Mouse (Mus musculus) embryonic facial prominence, embryonic 15.5 days (tissue): ENCODE measurements around the gene Sox2. TPM values are rescaled to one million over a fixed set of nuclear protein-coding genes. Genes with fewer than 3 reads are reported as not detected.
A peak's percentile ranks its signal among the peaks of the same experiment; 100 is the strongest.

Source experiments
- ATAC-seq: fragments of 200-750 bp; cut with Nextera tagmentation; 2 replicates; pipeline ENCODE4 v1.8.0; 2017; ENCODE audit warnings: low read depth, moderate TSS enrichment; ENCODE audit not compliant: insufficient number of reproducible peaks, low FRiP score, low TSS enrichment
- H3K27ac ChIP-seq: fragments of 300-500 bp; sonication (generic); replicated peaks from 2 replicates; pipeline ENCODE4 v1.5.1; 2015; ENCODE audit warnings: mild to moderate bottlenecking, inconsistent platforms
- H3K27me3 ChIP-seq: fragments of 300-500 bp; sonication (generic); 2 replicates; pipeline ENCODE4 v1.6.1; 2015; ENCODE audit warnings: inconsistent platforms
- H3K36me3 ChIP-seq: fragments of 300-500 bp; sonication (generic); 2 replicates; pipeline ENCODE4 v1.6.1; 2015; ENCODE audit warnings: mild to moderate bottlenecking, inconsistent platforms
- H3K4me1 ChIP-seq: fragments of 300-500 bp; sonication (generic); 2 replicates; pipeline ENCODE4 v1.6.1; 2015; ENCODE audit warnings: inconsistent platforms
- H3K4me2 ChIP-seq: fragments of 300-500 bp; sonication (generic); replicated peaks from 2 replicates; pipeline ENCODE4 v1.6.1; 2015; ENCODE audit warnings: mild to moderate bottlenecking, inconsistent platforms
- H3K4me3 ChIP-seq: fragments of 300-500 bp; sonication (generic); replicated peaks from 2 replicates; pipeline ENCODE4 v1.5.1; 2015; ENCODE audit warnings: mild to moderate bottlenecking, inconsistent platforms
- H3K9ac ChIP-seq: fragments of 300-500 bp; sonication (generic); 2 replicates; pipeline ENCODE4 v1.6.1; 2015; ENCODE audit warnings: inconsistent platforms
- H3K9me3 ChIP-seq: fragments of 300-500 bp; sonication (generic); replicated peaks from 2 replicates; pipeline ENCODE4 v1.6.1; 2016; ENCODE audit warnings: inconsistent platforms
- WGBS: fragments of 180-500 bp; shearing (Covaris S2); methylation state at CpG from one replicate; pipeline ENCODE4 v1.1.7; 2015; 5-methylcytosine and 5-hydroxymethylcytosine counted together
- polyA plus RNA-seq: library from polyadenylated mRNA; unstranded; fragments of >200 nt; fragmentation: Nextera tagmentation; extraction: Ambion mirVana; gene quantifications from 2 replicates; pipeline ENCODE4 v1.2.1, GENCODE M21; 2015

Gene Sox2
- polyA plus RNA-seq, 1 experiment from 2014 or later = 6.5 TPM

- H3K4me2 ChIP-seq = no peak overlapping the region
Measured at GRCm38 (mm10) chr3:34637481-34637880, 12.7 kb upstream of the Sox2 start.

GRCm38 (mm10) chr3:34637926-34638325 lies 12.3 kb upstream of the Sox2 start:
- H3K27ac ChIP-seq = no peak overlapping the region
- H3K36me3 ChIP-seq = no peaks in the 10 kb centered on the region
- H3K4me2 ChIP-seq = no peak overlapping the region
- H3K27me3 ChIP-seq = peaks cover 68% of the 10 kb centered on the region
- ATAC-seq = no peak
- peak overlapping the region; percentile 12; the same call in 1 of the 2 replicates for H3K4me3 ChIP-seq
- WGBS = 19% methylated on average over 5 of the region's 5 CpGs
- no peak overlapping the region for H3K9ac ChIP-seq
- peaks cover 22% of the 10 kb centered on the region for H3K4me1 ChIP-seq
- H3K9me3 ChIP-seq = no peaks in the 10 kb centered on the region

More at GRCm38 (mm10) chr3:34637481-34637880, 12.7 kb upstream of the Sox2 start:
- no peak overlapping the region for H3K9ac ChIP-seq
- ATAC-seq = no peak
- H3K9me3 ChIP-seq = no peaks in the 10 kb centered on the region
- WGBS = 27% methylated on average over 5 of the region's 5 CpGs
- H3K27me3 ChIP-seq = peaks cover 64% of the 10 kb centered on the region
- H3K4me3 ChIP-seq = no peak overlapping the region
- H3K36me3 ChIP-seq = no peaks in the 10 kb centered on the region
- no peak overlapping the region for H3K27ac ChIP-seq
- H3K4me1 ChIP-seq = peaks cover 19% of the 10 kb centered on the region

GRCm38 (mm10) chr3:34638344-34638743 lies 11.9 kb upstream of the Sox2 start:
- Histone ChIP-seq H3K4me3 (peak overlapping the region; percentile 12), H3K27ac (no peak overlapping the region), H3K4me2 (0 out of 2 replicates have a peak overlapping the region, but pooled peaks have one; percentile 17), H3K4me1 (peaks cover 22% of the 10 kb centered on the region), H3K9me3 (no peaks in the 10 kb centered on the region), H3K27me3 (peaks cover 72% of the 10 kb centered on the region), H3K9ac (no peak overlapping the region), H3K36me3 (no peaks in the 10 kb centered on the region)
- WGBS = 6% methylated on average over 13 of the region's 13 CpGs
- no peak for ATAC-seq

DNA sequence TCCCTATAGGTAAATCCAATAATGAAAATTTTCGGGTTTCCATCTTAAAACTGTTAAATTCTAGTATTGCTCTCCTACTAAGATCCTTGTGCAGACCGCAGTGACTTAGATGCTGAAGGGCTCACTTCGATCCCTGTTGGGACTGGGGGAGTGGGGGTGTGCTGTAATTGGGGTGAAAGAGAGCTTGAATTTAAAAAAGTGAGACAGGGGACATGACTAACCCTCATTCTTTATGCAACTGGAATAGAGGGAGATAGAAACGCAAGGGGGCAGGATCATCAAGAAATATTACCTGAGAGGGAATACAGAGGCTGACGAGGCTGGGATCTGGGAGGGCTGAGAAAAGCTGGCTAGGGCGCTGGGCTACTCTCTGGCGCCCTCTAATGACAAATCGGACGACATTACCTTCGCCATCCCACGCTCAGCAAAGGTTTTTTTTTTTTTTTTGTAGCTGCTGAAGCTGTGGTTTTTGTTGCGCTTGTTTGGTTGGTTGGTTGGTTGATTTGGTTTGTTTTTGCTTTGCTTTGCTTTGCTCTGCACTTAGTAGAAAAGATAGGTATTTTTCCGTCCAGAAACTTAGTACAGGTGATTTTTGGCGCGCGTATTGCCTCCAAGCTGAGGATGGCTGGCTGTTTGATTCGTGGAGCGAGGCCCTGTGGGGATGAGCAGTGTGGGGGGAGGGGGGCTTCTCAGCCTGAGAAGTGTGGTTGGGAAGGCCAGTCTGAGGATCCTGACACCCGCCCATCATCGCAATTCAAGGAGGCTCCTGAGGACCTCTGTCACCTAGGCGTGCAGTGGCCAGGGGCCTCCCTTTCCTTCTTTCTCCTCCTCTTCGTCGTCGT lies 11.0 kb upstream of the Sox2 start:
- H3K4me1 ChIP-seq = peaks cover 22% of the 10 kb centered on the region
- H3K4me3 ChIP-seq = peak overlapping the region; percentile 21
- H3K27ac ChIP-seq = no peak overlapping the region
- H3K9me3 ChIP-seq = no peaks in the 10 kb centered on the region
- peak overlapping the region; percentile 36 for H3K4me2 ChIP-seq
- H3K36me3 ChIP-seq = no peaks in the 10 kb centered on the region
- WGBS = 3% methylated on average over 24 of the region's 24 CpGs
- H3K9ac ChIP-seq = no peak overlapping the region
- ATAC-seq = 0 out of 2 replicates have a peak, but pooled peaks have one; percentile 6
- H3K27me3 ChIP-seq = peaks cover 81% of the 10 kb centered on the region

DNA sequence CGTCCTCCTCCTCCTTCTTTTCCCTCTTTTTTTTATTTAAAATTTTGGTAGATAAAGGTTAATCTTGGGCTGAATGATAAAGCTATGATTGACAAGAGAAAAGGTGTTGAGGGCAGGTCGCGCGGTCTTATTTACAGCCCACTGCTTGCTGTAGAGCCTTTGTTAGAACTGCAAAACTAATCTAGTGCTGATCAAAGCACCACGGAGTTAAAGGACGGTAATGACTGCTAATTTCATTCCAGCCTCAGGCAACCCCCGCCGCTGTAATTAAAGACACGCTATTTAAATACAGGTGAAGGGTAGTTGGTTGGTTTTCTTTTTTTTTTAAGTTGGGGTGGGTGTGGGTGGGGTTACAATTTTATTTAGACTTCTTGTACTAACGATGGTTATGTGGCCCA lies 10.3 kb upstream of the Sox2 start:
- Histone ChIP-seq H3K4me3 (peak overlapping the region; percentile 21), H3K4me2 (peak overlapping the region; percentile 36)

DNA sequence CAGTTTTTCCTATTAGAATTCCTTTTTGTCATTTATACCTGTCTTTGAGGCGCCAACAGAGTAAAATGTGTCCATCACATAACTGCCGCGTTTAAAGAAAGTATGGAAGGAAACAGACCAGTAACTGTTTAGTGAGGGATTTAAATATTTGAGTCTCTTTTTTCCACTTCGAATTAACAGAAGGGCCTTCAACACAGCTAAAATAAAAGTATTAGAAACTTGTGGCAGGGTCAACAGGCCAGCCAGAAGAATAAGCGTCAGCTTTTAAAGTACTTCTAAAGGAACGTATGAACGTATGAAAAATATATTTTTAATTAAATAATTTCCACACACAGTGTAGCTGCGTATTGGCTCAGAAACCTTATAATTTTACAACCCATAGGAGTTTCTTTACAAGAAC lies 9.9 kb upstream of the Sox2 start:
- WGBS = 5% methylated on average over 8 of the region's 8 CpGs
- no peaks in the 10 kb centered on the region for H3K36me3 ChIP-seq
- no peak overlapping the region for H3K9ac ChIP-seq
- H3K27ac ChIP-seq = no peak overlapping the region
- no peak overlapping the region; the same call in 1 of the 2 replicates for H3K4me3 ChIP-seq
- H3K4me2 ChIP-seq = no peak overlapping the region
- no peaks in the 10 kb centered on the region for H3K9me3 ChIP-seq
- no peak for ATAC-seq
- peaks cover 22% of the 10 kb centered on the region for H3K4me1 ChIP-seq
- H3K27me3 ChIP-seq = peaks cover 84% of the 10 kb centered on the region

More for the DNA sequence above, 10.3 kb upstream of the Sox2 start:
- Histone ChIP-seq H3K4me1 (peaks cover 22% of the 10 kb centered on the region), H3K36me3 (no peaks in the 10 kb centered on the region), H3K27me3 (peaks cover 81% of the 10 kb centered on the region), H3K27ac (no peak overlapping the region), H3K9me3 (no peaks in the 10 kb centered on the region), H3K9ac (no peak overlapping the region)
- WGBS = 5% methylated on average over 10 of the region's 10 CpGs
- no peak for ATAC-seq

- no peak overlapping the region for H3K9ac ChIP-seq
- no peaks in the 10 kb centered on the region for H3K36me3 ChIP-seq
- peaks cover 22% of the 10 kb centered on the region for H3K4me1 ChIP-seq
- peak overlapping the region; percentile 19; the same call in 1 of the 2 replicates for H3K4me2 ChIP-seq
- H3K4me3 ChIP-seq = no peak overlapping the region; the same call in 1 of the 2 replicates
- H3K27me3 ChIP-seq = peaks cover 91% of the 10 kb centered on the region
- ATAC-seq = no peak
- WGBS = 4% methylated on average over 33 of the region's 33 CpGs
- H3K9me3 ChIP-seq = no peaks in the 10 kb centered on the region
- no peak overlapping the region for H3K27ac ChIP-seq
Measured at GRCm38 (mm10) chr3:34640690-34641600, 9.3 kb upstream of the Sox2 start.

DNA sequence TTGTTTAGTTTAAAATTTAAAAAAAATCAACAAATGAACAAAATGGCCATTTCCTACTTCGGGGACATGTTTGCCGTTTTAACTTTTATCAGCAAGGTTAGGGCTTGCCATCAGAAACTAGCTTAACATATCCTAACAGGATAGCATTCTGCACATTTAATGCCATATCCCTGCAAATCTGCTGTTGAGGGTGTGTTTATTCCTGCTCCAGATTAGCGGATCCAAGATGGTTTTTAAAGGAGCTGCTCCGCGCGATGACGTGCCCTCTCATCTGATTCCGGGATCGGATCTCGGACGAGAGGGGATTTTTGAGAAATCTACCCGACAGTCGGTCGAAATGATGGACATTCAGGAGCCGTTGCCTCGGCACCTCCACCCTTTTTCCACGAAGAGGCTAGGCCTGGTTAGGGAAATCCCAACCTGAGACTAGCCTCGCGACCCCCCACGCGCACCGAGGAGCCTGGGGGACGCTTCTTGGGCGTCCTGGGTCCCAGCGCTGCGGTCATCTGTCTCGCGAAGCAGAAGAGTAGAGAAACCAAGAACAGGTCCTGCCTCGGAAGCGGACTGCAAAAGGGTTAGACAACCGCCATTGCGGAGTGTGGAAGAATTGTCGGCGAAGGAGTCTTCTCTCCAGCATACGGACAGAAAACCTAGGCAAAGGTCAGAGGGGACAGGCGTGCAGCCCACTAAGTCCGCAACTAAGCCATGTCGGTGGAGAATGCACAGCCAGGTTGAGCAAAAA lies 8.3 kb upstream of the Sox2 start:
- no peaks in the 10 kb centered on the region for H3K36me3 ChIP-seq
- H3K9me3 ChIP-seq = no peaks in the 10 kb centered on the region
- no peak overlapping the region for H3K9ac ChIP-seq
- peak overlapping the region; percentile 32 for H3K4me3 ChIP-seq
- peaks cover 22% of the 10 kb centered on the region for H3K4me1 ChIP-seq
- WGBS = 2% methylated on average over 38 of the region's 38 CpGs
- H3K27me3 ChIP-seq = peaks cover 94% of the 10 kb centered on the region
- no peak overlapping the region for H3K27ac ChIP-seq
- no peak for ATAC-seq
- H3K4me2 ChIP-seq = peak overlapping the region; percentile 41

DNA sequence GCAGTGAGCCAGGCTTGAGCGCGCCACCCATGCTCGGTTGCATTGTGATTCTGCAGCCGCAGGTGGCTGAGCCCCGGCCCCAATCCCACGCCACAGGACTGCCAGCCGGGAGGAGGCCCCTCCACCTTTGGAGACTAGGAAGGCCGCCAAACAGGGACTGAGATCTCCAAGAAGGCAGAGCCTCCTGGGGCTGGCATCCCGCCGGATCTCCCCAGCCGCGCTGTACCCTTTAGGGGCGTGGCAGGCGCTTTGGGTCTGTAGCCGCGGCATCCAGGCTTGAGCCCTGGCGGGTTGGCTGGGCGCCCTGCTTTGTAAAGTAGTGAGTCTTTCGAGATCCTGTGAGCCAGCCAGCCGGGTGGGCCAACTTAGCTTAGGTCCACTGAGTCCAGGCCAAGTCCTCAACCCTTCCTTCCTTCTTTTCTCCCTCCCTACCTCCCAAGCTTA lies 7.7 kb upstream of the Sox2 start:
- peaks cover 93% of the 10 kb centered on the region for H3K27me3 ChIP-seq
- no peaks in the 10 kb centered on the region for H3K9me3 ChIP-seq
- H3K4me2 ChIP-seq = peak overlapping the region; percentile 41
- peaks cover 22% of the 10 kb centered on the region for H3K4me1 ChIP-seq
- H3K9ac ChIP-seq = no peak overlapping the region
- H3K27ac ChIP-seq = no peak overlapping the region
- ATAC-seq = peak; percentile 69; the same call in 1 of the 2 replicates
- peak overlapping the region; percentile 32 for H3K4me3 ChIP-seq
- H3K36me3 ChIP-seq = no peaks in the 10 kb centered on the region
- 2% methylated on average over 20 of the region's 20 CpGs for WGBS

DNA sequence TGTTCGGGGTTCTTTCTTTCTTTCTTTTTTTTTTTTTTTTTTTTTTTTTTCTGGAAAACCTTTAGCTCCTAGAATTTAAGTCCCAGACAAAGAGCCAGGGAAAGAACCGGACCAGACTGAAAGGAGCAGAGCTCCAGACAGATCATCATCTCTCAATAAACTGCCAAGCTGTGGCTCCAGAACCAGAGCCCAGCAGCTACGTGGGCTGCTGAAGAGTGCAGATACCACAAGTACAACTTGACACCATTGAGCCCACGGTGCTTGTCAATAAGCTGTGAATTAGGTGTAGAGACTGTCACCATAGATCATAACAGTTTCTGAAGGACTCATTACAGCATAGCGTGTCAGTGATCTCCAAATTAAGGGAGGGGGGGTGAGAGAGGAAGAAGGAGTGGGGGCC lies 7.1 kb upstream of the Sox2 start:
- H3K4me2 ChIP-seq = no peak overlapping the region; the same call in 1 of the 2 replicates
- H3K4me1 ChIP-seq = peaks cover 22% of the 10 kb centered on the region
- H3K9ac ChIP-seq = no peak overlapping the region
- no peak overlapping the region for H3K27ac ChIP-seq
- WGBS = 24% methylated on average over 5 of the region's 5 CpGs
- H3K9me3 ChIP-seq = no peaks in the 10 kb centered on the region
- H3K27me3 ChIP-seq = peaks cover 95% of the 10 kb centered on the region
- no peak overlapping the region for H3K4me3 ChIP-seq
- no peak for ATAC-seq
- H3K36me3 ChIP-seq = no peaks in the 10 kb centered on the region
